Mouse (Mus musculus) small intestine, adult 2 months (tissue): ENCODE results near the gene 2310034C09Rik.

ENCODE experiments used
- CTCF ChIP-seq: fragments of 200-500 bp; IDR thresholded peaks from 2 replicates; pipeline ENCODE4 v1.5.1; 2012; ENCODE audit warnings: low read depth, mild to moderate bottlenecking, control low read depth, inconsistent platforms, low read length, moderate library complexity, mixed read lengths; ENCODE audit not compliant: insufficient replicate concordance, insufficient read length; ENCODE audit errors: extremely low read depth
- POLR2A ChIP-seq: fragments of 200-500 bp; IDR thresholded peaks from 2 replicates; pipeline ENCODE4 v1.6.1; 2012; ENCODE audit warnings: low read depth, mild to moderate bottlenecking, control low read depth, inconsistent platforms, low read length, moderate library complexity

DNA sequence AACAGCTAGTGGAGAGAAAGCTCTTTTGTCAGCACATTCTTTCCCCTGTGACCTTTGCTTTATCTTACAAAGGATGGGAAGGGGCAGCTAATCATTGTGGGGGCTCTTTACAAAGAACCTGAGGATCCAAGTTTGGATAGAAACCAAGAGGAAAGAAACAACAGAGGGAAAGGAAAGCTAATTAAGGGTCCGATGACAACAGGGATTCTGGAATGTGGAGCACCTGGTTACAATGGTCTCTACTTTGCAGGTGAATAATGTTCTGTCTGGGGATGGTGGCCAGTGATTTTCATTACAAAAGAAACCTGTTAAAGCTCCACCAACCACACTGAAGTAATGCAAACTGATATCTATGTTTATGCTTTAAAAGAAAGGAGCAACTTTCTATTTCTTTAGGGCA, 38.6 kb upstream of the 2310034C09Rik start:
- no peak for TF ChIP-seq CTCF
- TF ChIP-seq POLR2A = no peak
